In the genomic region with DNA sequence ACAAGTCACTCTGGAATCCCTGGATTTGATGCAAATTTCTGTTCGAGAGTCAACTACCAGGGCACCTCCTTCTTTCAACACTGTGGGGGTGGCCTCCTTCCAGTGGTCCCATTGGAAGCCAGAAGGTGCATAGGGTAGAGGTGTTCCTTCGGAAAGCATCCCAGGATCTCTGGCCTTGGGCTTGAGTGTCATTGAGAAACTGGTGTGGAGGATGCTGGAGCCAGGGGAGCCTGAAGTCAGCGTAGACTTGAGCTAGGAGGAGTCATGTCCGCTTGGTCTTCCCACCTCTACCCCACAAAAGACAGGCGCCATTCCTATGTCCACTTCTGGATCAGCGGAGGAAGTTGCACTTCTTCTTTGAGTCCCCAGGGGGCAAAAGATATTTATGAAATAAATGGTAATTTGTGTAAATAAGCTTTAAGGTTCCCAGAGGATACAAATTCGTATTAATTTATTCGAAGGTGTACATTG, we compare ENCODE assay signal across 8 mouse cellular contexts. TPM values are rescaled to one million over a fixed set of nuclear protein-coding genes. Genes with fewer than 3 reads are reported as not detected.
DNase-seq lines count a peak whose midpoint lies in the region; ATAC-seq lines count a peak whose summit lies in the region.

No protein-coding gene starts in this region.

- peak overlapping the region; percentile 64; the same call in 1 of the 2 replicates for H3K4me2 ChIP-seq in liver, embryonic 12.5 days

- no peak overlapping the region for H3K9ac ChIP-seq in liver, embryonic 12.5 days

- H3K9me3 ChIP-seq in liver, embryonic 12.5 days (replicated peaks): no peaks in the 10 kb centered on the region

- no peak for ATAC-seq in liver, embryonic 12.5 days

- DNase-seq in cerebellum, adult 8-10 months: peak; percentile 11
- DNase-seq in cerebellum, adult 9-10 months: no peak
- peak; percentile 14 for DNase-seq in urinary bladder, postnatal 14 days (ENCODE audit: low spot score)
- no peak for DNase-seq in urinary bladder, postnatal 36 days (ENCODE audit: low spot score in 2 of 2)
- DNase-seq in yolk sac, embryonic 10.5 days (ENCODE audit: low spot score): peak; percentile 17
- no peak for DNase-seq in adipocyte (ENCODE audit: low spot score)
- DNase-seq in layer of hippocampus, adult 9-10 months (ENCODE audit: low spot score): no peak

- H3K4me1 ChIP-seq in liver, embryonic 12.5 days: peaks cover 52% of the 10 kb centered on the region

- H3K4me3 ChIP-seq in liver, embryonic 12.5 days: peak overlapping the region; percentile 43; the same call in 1 of the 2 replicates

- no peak overlapping the region for H3K27ac ChIP-seq in liver, embryonic 12.5 days

- peaks cover 100% of the 10 kb centered on the region for H3K27me3 ChIP-seq in liver, embryonic 12.5 days (replicated peaks)

- H3K36me3 ChIP-seq in liver, embryonic 12.5 days: no peaks in the 10 kb centered on the region

- WGBS in liver, embryonic 12.5 days (ENCODE audit: insufficient replicate concordance): 7% methylated on average over 8 of the region's 8 CpGs

RNA-seq across cellular contexts. Expression of a gene that starts 8.9 kb away (rescaled TPM):
- polyA plus RNA-seq in liver, embryonic 12.5 days (2016; fragmentation: Nextera tagmentation; extraction: Ambion mirVana): not detected in 2 replicates

RNA-seq across cellular contexts. Expression of a gene that starts 8.9 kb away (rescaled TPM):
- polyA plus RNA-seq in liver, embryonic 12.5 days (2016; fragmentation: Nextera tagmentation; extraction: Ambion mirVana): 1.1 and 1.4 TPM in 2 replicates

RNA-seq across cellular contexts. Expression of a gene that starts 45.0 kb away (rescaled TPM):
- polyA plus RNA-seq in liver, embryonic 12.5 days (2016; fragmentation: Nextera tagmentation; extraction: Ambion mirVana): 0.12 and 0.35 TPM in 2 replicates

Comparison
In these comparisons a context has a peak if more than half of its experiments do, and no peak if none do; other contexts are left out.
1. DNase-seq: peak in cerebellum, adult 8-10 months (single experiment), urinary bladder, postnatal 14 days (single experiment) and yolk sac, embryonic 10.5 days (single experiment); none in cerebellum, adult 9-10 months (single experiment), urinary bladder, postnatal 36 days (0 of 2), adipocyte (single experiment) and layer of hippocampus, adult 9-10 months (single experiment).